Mouse (Mus musculus) left cerebral cortex, adult 2 months (tissue): ENCODE measurements around the gene Il25. TPM values are rescaled to one million over a fixed set of nuclear protein-coding genes. Genes with fewer than 3 reads are reported as not detected.
"Not testable (repeated sequence)": the region's sequence is repeated elsewhere in the genome, so short reads cannot be mapped to it uniquely, and the experiment has no call there.

Source experiments
- DNase-seq, 2 experiments: peaks; one replicate each; pipeline ENCODE4 v3.0.0; 2021 to 2022; ENCODE audit warnings: low spot score in 2 of 2, mixed read lengths in 1 of 2; ENCODE audit errors: extremely low spot score in 1 of 2
- H3K27ac ChIP-seq: fragments of 200-600 bp; 2 replicates; pipeline ENCODE4 v1.8.1; 2022
- H3K4me3 ChIP-seq: fragments of 200-600 bp; 2 replicates; pipeline ENCODE4 v1.8.1; 2022
- CTCF ChIP-seq: fragments of 200-600 bp; IDR thresholded peaks from 2 replicates; pipeline ENCODE4 v1.8.1; 2022; ENCODE audit warnings: antibody characterized with exemption, mild to moderate bottlenecking, moderate library complexity
- intact Hi-C: fragments of 180-260 bp; cut with DNase I; formaldehyde crosslinking; loops from one replicate; pipeline ENCODE4 v1.15.1; 2025
- total RNA-seq, 2 experiments: library from RNA; stranded (reverse); gene quantifications; 2 replicates each; pipeline ENCODE4 v1.2.3; 2021

The Il25 gene
- total RNA-seq, 2 experiments from 2014 or later = not detected

DNA sequence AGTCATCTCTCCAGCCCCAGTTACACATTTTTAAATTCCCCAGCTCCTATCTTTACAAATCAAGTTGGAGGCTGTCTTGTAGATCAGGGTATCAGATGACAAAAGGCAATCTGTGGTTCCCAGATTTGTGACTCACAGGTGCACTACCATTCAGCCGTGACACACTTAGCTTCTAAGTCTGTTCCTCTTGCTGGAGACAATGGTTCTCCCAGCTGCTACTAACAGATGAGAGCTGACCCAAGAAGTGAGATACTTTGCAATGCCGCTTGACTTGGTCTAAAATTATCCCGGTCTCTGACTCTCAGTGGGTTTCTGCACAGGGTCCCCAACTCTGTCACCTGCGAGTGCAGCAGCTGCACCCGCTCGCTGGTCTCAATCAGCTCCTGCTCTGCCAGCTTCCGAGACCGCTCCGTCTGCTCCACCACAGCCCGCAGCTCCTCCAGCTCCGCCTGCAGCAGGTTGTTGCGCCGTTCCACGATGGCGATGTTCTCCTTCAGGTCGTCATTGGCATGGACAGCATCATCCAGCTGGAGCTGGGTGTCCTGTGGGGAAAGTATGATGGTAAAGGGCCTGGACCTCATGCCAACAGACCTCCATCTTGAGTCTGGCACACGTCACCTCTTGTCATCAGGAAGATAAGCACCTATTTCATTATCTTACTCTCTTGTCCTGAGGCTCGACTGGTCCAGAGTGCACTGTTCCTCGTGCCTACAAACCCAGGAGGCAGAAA, 13.6 kb downstream of the Il25 start:
- intact Hi-C loops = no loop called here
- Histone ChIP-seq H3K4me3 (no peak overlapping the region), H3K27ac (no peak overlapping the region)
- no peak for DNase-seq
- no peak for TF ChIP-seq CTCF

DNA sequence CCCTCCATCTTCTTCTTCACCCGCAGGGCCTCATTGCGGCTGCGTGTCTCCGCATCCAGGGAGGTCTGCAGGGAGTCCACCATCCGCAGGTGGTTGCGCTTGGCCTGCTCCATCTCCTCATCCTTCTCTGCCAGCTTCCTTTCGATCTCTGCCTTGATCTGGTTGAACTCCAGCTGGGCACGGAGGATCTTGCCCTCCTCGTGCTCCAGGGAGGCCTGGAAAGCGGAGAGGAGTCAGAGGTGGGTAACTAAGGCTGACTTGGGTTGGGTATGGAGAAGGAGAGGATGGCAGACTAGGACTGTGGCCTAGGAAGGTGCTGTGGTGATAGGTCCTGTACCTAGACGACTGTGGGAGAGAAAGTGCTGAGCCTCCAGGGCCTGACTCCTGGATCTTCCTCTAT, 14.5 kb downstream of the Il25 start:
- H3K27ac ChIP-seq, DNase-seq, H3K4me3 ChIP-seq, intact Hi-C loops: not testable (repeated sequence)

DNA sequence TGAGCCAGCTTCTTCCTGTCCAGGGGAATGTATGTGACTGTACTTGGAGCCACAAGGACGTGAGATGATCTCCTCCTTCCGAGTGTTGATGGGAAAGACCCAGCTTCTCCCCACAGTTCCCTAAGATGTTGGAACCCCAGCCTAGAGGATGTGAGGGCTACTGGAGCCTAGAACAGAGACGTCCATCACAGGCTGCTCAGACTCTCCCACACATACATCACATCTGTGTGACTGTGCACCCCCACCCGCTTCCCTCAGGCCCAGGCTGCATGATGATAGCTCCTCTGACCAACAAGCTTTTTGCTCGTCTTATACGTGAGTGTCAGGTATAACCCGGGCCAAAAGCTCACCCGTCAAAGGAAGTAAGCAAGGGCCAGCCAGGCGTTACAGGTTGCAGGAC, 16.3 kb downstream of the Il25 start:
- TF ChIP-seq CTCF = no peak
- intact Hi-C loops = loop anchor here (1.0 kb wide), 1 partner anchor 26 kb away; no protein-coding TSS in a partner anchor

DNA sequence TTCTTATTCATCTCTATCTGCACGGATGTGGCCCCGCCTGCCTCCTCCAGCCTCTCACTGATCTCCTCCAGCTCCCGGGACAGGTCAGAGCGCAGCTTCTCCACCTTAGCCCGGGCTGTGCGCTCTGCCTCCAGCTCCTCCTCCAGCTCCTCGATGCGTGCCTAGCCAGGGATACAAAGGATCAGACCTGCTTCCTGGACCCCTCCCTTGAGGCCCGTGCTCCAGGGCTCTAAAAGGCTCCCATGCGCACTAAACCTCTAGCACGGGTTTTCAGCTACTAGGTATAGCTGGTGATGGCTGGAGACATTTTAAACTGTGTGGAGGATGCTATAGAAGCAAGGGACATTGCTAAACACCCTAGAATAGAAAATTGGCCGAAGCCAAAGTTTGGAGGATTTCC, 18.0 kb downstream of the Il25 start:
- H3K4me3 ChIP-seq = no peak overlapping the region
- intact Hi-C loops = no loop called here
- no peak for DNase-seq
- TF ChIP-seq CTCF = no peak
- H3K27ac ChIP-seq = no peak overlapping the region

More for the DNA sequence above, 16.3 kb downstream of the Il25 start:
- Histone ChIP-seq H3K27ac (no peak overlapping the region), H3K4me3 (no peak overlapping the region)
- DNase-seq = no peak

DNA sequence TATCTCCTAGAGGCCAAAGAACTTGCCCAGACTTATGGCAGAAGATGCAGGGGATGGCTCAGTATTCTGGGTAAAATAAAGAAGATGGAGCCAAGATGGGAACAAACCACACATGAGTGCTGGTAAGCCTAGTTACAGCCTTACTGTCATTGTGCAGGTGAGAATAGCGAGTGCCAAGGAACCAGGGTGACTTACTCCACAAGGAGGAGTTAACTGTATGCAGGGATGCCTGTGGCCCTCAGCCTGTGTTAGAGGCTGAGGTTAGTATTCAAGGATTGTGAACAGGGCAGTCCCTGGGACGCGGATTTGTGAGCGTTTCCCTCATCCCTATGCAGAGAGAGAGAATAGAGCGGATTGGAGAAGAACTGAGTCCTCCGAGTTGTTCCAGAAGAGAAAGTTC, 19.1 kb downstream of the Il25 start:
- H3K4me3 ChIP-seq = no peak overlapping the region
- no peak for DNase-seq
- intact Hi-C loops = no loop called here
- no peak for TF ChIP-seq CTCF
- no peak overlapping the region for H3K27ac ChIP-seq

DNA sequence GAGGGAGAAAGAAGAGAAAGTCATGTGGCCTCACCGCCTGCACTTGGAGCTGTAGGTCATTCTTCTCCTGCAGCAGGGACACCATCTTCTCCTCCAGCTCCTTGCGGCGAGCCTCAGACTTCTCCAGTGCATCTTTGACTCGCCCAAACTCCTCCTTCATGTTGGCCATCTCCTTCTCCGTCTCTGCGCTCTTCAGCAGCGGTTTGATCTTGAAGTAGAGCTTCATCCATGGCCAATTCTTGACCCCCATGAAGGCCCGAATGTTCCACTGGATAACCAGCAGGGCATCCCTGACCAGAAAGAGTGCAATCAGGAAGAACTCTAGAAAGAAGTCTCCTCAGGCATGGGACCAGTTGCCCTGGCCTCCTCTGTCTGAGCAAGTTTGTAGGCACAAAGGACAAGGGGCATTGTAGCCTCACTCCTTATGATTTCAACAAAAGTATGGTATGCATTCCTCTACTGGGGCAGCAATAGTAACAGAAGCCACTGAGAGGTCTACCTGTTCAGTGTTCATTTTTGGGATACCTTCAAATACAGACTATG, 21.2 kb downstream of the Il25 start:
- no peak for TF ChIP-seq CTCF
- DNase-seq = no peak
- intact Hi-C loops = no loop called here

DNA sequence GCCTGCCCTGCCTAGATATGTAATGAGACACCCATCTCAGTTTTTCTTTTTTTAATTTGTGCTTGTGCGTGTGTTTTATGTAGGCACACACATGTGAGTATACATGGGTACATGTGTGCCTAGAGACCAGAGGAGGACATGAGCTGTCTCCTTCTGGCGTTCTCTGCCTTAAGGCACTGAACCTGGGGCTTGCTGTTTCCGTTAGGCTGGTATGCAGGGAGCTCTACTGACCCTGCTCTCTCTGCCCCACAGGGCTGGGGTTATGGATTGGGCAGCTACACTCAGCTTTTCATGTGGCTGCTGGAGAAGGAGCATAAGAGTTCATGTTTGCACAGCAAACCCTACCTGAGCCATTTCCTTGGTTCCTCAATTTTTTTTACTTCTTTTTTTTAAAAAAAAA, 22.0 kb downstream of the Il25 start:
- no peak overlapping the region for H3K4me3 ChIP-seq
- intact Hi-C loops = no loop called here
- H3K27ac ChIP-seq = no peak overlapping the region
- TF ChIP-seq CTCF = no peak
- no peak for DNase-seq

More for the DNA sequence above, 21.2 kb downstream of the Il25 start:
- Histone ChIP-seq H3K27ac (no peak overlapping the region), H3K4me3 (no peak overlapping the region)

DNA sequence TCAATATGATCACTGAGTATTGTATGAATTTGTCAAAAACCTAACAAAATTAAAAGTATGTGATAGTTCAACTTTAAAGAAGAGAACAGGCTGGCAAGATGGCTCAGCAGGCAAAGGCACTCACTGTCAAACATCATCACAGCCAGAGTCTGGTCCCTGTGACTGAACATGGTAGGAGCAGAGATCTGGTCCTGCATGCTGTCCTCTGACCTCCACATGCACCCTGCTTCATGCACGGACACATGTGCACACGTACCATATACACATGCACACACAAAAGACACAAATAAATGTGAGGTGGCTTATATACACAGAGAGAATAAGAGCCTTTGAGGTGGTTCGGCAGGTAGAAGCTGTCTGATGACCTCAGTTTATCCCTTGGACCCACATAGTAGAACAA, 23.0 kb downstream of the Il25 start:
- no peak for TF ChIP-seq CTCF
- intact Hi-C loops = no loop called here
- no peak for DNase-seq
- Histone ChIP-seq H3K27ac (no peak overlapping the region), H3K4me3 (no peak overlapping the region)

DNA sequence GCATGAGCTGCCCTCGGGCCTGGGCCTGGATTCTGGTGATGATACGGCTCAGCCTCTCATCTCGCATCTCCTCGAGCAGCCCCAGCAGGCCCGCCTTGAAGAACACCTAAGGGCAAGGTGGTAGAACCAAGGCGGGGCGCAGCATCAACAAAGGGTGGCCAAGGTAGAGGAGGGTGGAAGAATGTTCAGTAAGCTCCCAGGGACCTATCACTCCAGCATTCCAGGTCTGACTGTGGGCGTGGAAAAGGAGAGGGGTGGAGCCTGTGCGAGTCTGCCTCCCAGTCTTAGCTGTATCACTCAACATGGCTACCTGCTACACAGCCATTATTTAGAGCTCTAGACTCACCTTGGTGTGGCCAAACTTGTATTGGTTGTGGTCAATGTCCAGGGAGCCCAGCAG, 24.0 kb downstream of the Il25 start:
- intact Hi-C loops = no loop called here
- Histone ChIP-seq H3K4me3 (no peak overlapping the region), H3K27ac (no peak overlapping the region)
- no peak for DNase-seq
- no peak for TF ChIP-seq CTCF

DNA sequence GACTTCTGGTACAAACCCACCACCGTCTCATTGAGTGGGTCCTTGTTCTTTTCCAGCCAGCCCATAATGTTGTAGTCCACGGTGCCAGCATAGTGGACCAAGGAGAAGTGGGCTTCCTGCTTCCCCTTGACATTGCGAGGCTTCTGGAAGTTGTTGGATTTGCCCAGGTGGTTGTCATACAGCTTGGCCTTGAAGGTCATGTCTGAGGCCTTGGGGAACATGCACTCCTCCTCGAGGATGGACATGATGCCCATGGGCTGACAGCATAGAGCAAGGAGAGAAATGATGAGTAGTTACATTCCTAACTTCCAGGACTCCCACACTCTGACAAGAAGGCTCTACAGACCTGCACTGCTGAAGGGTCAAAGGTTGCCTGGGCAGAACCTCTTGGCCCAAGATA, 26.0 kb downstream of the Il25 start:
- no peak for TF ChIP-seq CTCF
- intact Hi-C loops = no loop called here
- DNase-seq = no peak
- Histone ChIP-seq H3K27ac (no peak overlapping the region), H3K4me3 (no peak overlapping the region)

DNA sequence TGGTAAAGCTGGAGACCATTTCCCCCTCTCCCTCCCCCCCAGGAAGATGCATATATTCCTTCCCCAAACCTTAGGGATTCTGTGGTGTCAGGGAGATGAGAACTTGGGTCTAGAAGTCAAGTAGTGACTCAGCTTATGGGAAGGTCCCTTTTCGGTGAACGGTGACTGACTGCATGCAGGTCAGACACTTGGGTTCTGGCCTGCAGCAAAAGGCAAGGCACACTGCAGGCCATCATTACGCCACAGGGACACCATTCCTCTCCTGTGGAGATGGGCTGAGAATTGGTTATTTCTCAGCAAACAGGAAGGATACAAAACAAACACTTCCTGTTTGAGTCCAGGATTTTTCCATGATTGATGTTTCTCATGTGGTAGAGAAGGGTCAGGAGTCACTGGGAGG, 26.7 kb downstream of the Il25 start:
- intact Hi-C loops = no loop called here
- DNase-seq = no peak
- TF ChIP-seq CTCF = no peak
- no peak overlapping the region for H3K27ac ChIP-seq
- no peak overlapping the region for H3K4me3 ChIP-seq

DNA sequence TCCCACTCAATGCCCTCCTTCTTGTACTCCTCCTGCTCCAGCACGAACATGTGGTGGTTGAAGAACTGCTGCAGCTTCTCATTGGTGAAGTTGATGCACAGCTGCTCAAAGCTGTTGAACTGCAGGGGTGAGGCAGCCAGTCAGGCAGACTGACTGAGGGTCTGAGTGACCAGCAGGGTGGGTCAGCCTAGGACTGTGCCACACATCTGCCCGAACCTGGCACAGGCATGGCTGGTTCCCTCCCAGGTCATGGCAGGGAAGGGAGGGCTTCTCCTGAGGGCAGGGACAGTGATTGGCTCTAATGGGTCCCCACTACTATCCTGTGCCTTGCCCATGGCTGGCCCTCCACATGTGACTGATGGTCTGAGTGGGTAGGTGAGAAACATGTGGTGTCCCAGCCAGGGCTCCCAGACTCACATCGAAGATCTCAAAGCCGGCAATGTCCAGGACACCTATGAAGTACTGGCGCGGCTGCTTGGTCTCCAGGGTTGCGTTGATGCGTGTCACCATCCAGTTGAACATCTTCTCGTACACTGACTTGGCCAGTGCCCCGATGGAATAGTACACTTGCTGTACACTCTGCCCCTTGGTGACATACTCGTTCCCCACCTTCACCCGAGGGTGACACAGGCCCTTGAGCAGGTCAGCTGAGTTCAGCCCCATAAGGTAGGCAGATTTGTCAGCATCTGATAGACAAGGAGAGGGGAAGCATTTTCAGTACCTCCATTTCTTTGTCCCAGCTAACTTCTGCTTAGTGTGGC, 27.5 kb downstream of the Il25 start:
- H3K4me3 ChIP-seq, DNase-seq, H3K27ac ChIP-seq, intact Hi-C loops: not testable (repeated sequence)

DNA sequence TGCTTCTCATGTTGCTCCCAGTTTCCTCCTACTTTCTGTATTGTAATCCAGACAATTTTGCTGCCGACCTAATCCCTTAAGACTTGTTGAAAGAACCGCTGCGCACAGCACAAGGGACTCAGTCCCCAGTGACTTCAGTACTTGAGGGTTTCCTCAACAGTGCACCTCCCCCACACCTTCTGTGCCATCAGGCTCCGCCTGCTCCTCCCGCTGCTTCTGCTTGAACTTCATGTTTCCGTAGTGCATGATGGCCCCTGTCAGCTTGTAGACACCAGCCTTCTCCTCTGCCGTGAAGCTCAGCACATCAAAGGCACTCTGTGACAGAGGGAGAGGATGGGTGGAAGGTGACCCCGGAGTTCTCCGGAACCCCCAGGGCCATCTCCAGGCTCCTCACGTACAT, 28.3 kb downstream of the Il25 start:
- DNase-seq = no peak
- intact Hi-C loops = no loop called here
- TF ChIP-seq CTCF = no peak
- Histone ChIP-seq H3K27ac (no peak overlapping the region), H3K4me3 (no peak overlapping the region)
